Mouse (Mus musculus) heart, adult 2 months (tissue): ENCODE measurements around the gene Cdk12.

Experiments used
- CTCF ChIP-seq: fragments of 200-600 bp; IDR thresholded peaks from 2 replicates; pipeline ENCODE4 v1.8.1; 2022; ENCODE audit warnings: antibody characterized with exemption, mild to moderate bottlenecking, moderate library complexity
- EP300 ChIP-seq: fragments of 200-500 bp; IDR thresholded peaks from 2 replicates; pipeline ENCODE4 v1.6.1; 2011; ENCODE audit warnings: low read depth, low read length, control low read depth; ENCODE audit not compliant: insufficient read depth
- POLR2A ChIP-seq: fragments of 200-500 bp; IDR thresholded peaks from 2 replicates; pipeline ENCODE4 v1.6.1; 2011; ENCODE audit warnings: mild to moderate bottlenecking, low read depth, low read length, control low read depth; ENCODE audit not compliant: insufficient read depth

- TF ChIP-seq CTCF (no peak), EP300 (no peak), POLR2A (no peak)
These were observed 64.0 kb downstream of the Cdk12 start for GRCm38 (mm10) chr11:98266699-98267402.
